Mouse (Mus musculus) monocyte, adult 5-6 weeks (primary cell): ENCODE data around the gene Unk. TPM values are rescaled to one million over a fixed set of nuclear protein-coding genes. Genes with fewer than 3 reads are reported as not detected.

ENCODE experiments used
- ATAC-seq: fragments of 153-309, 156-312 bp; replicated peaks from 2 replicates; pipeline ENCODE4 v1.8.0; 2017; ENCODE audit warnings: mild to moderate bottlenecking; ENCODE audit not compliant: low TSS enrichment, insufficient number of reproducible peaks, severe bottlenecking, poor library complexity, low FRiP score
- total RNA-seq: library from RNA; stranded (forward); fragments of 200-1000, 200-491, 200-594 nt; gene quantifications from 3 replicates; pipeline ENCODE4 v1.2.3, GENCODE M21; 2017

The Unk gene
- total RNA-seq: 8.3 to 18.3 TPM (median 11.6 TPM) in 3 replicates

- peak; percentile 85 for ATAC-seq
Observed at GRCm38 (mm10) chr11:116030088-116030897, at the start of gene Unk. TSS of gene Unk (plus strand) at chr11:116030322.

- ATAC-seq: no peak
Observed at GRCm38 (mm10) chr11:115982472-115982871, 47.6 kb upstream of the Unk start.

- no peak for ATAC-seq
Observed at GRCm38 (mm10) chr11:115983291-115983690, 46.8 kb upstream of the Unk start.

- ATAC-seq: no peak
Observed at GRCm38 (mm10) chr11:115989686-115990085, 40.4 kb upstream of the Unk start.

GRCm38 (mm10) chr11:115992098-115992497, 38.0 kb upstream of the Unk start:
- ATAC-seq: no peak

GRCm38 (mm10) chr11:115995256-115995655, 34.9 kb upstream of the Unk start:
- no peak for ATAC-seq

- ATAC-seq: no peak
Observed at GRCm38 (mm10) chr11:115997047-115997446, 33.1 kb upstream of the Unk start.

GRCm38 (mm10) chr11:115997662-115998061, 32.5 kb upstream of the Unk start:
- ATAC-seq: no peak

GRCm38 (mm10) chr11:115999027-115999426, 31.1 kb upstream of the Unk start:
- ATAC-seq: no peak

GRCm38 (mm10) chr11:115999538-116000143, 30.5 kb upstream of the Unk start:
- ATAC-seq: peak; percentile 41; the same call in 1 of the 2 replicates

GRCm38 (mm10) chr11:116000607-116001006, 29.5 kb upstream of the Unk start:
- ATAC-seq: no peak

GRCm38 (mm10) chr11:116001725-116002124, 28.4 kb upstream of the Unk start:
- ATAC-seq: no peak

GRCm38 (mm10) chr11:116002894-116003293, 27.2 kb upstream of the Unk start:
- no peak for ATAC-seq

GRCm38 (mm10) chr11:116004186-116004823, 25.8 kb upstream of the Unk start:
- no peak for ATAC-seq

- peak; percentile 62 for ATAC-seq
Observed at GRCm38 (mm10) chr11:116004840-116005700, 25.1 kb upstream of the Unk start.

GRCm38 (mm10) chr11:116005701-116006419, 24.3 kb upstream of the Unk start:
- no peak for ATAC-seq

GRCm38 (mm10) chr11:116007095-116007850, 22.8 kb upstream of the Unk start:
- ATAC-seq: no peak

- no peak for ATAC-seq
Observed at GRCm38 (mm10) chr11:116008411-116008810, 21.7 kb upstream of the Unk start.
